ENCODE assay signal across 8 mouse cellular contexts in the genomic region with DNA sequence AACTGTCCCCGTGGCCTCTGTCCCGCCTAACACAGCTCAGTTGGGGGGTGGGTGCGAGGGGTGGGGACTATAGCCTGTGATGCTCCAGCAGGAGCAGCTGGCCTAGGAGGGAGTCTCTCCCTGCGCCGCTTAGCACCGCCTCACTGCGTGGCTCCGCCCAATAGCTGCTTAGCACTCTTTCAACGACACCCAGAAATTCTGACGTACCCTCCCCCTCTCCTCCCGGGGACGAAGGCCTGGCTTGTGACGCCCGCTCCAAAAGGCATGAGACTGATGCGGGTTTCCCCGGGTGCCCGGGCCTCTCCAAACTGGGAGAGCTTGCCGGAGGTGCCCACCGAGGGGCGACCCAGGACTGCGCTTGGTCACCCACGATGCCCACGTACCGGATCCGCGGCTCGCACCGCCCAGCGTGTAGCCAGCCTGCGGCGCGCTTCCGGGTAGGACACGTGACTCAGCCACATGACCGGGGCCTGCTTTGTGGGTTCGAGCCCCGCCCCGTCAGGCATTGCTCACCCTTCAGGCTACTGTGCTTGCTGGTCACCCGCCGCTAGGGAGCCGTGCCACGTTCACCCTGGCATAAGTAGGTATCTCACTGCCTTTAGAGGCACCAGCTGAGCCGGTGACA. TPM values are rescaled to one million over a fixed set of nuclear protein-coding genes. Genes with fewer than 3 reads are reported as not detected.
A peak's percentile ranks its signal among the peaks of the same experiment; 100 is the strongest.
DNase-seq lines count a peak whose midpoint lies in the region; ATAC-seq and TF ChIP-seq lines count a peak whose summit lies in the region.

A gene (minus strand): TSS at position 448 of the 625 bp plus-strand sequence.

- ATAC-seq in embryonic facial prominence, embryonic 14.5 days (ENCODE audit: low read depth) = peak; percentile 99
- ATAC-seq in limb, embryonic 14.5 days (ENCODE audit: low FRiP score, low read depth) = peak; percentile 97
- ATAC-seq in midbrain, postnatal 0 days (ENCODE audit: low FRiP score) = peak; percentile 97

- no peaks in the 10 kb centered on the region for H3K27me3 ChIP-seq in embryonic facial prominence, embryonic 14.5 days (replicated peaks; ENCODE audit: control insufficient read depth, insufficient read depth, low read length)
- H3K27me3 ChIP-seq in limb, embryonic 14.5 days (ENCODE audit: control insufficient read depth, insufficient read depth, low read length) = no peaks in the 10 kb centered on the region
- H3K27me3 ChIP-seq in midbrain, postnatal 0 days (ENCODE audit: insufficient read depth, low read length) = no peaks in the 10 kb centered on the region

- peak within 1 kb of the TSS; percentile 81 for H3K4me2 ChIP-seq in embryonic facial prominence, embryonic 14.5 days (ENCODE audit: low read depth, low read length)
- peak within 1 kb of the TSS; percentile 69 for H3K4me2 ChIP-seq in limb, embryonic 14.5 days (replicated peaks; ENCODE audit: low read depth, low read length, severe bottlenecking)
- peak within 1 kb of the TSS; percentile 52 for H3K4me2 ChIP-seq in midbrain, postnatal 0 days (ENCODE audit: low read depth, low read length, poor library complexity, severe bottlenecking)

- 0 out of 2 replicates have a peak, but pooled peaks have one; percentile 59 for TF ChIP-seq POLR2A in limb, embryonic 14.5 days (IDR thresholded peaks at IDR 0.05; ENCODE audit: borderline replicate concordance, extremely low read depth, insufficient read depth, insufficient read length)

- under 1% methylated on average over 30 of the region's 43 CpGs for WGBS in embryonic facial prominence, embryonic 14.5 days
- WGBS in limb, embryonic 14.5 days = under 1% methylated on average over 41 of the region's 43 CpGs
- WGBS in midbrain, postnatal 0 days = under 1% methylated on average over 43 of the region's 43 CpGs

- H3K27ac ChIP-seq in embryonic facial prominence, embryonic 14.5 days (replicated peaks; ENCODE audit: low read depth, low read length) = peak within 1 kb of the TSS; percentile 85
- H3K27ac ChIP-seq in limb, embryonic 14.5 days (replicated peaks; ENCODE audit: low read depth, low read length) = peak within 1 kb of the TSS; percentile 76
- H3K27ac ChIP-seq in midbrain, postnatal 0 days (ENCODE audit: low read depth, low read length) = peak within 1 kb of the TSS; percentile 65

- peak within 1 kb of the TSS; percentile 78 for H3K9ac ChIP-seq in embryonic facial prominence, embryonic 14.5 days (ENCODE audit: low read depth, low read length)
- H3K9ac ChIP-seq in limb, embryonic 14.5 days (ENCODE audit: low read depth, low read length, severe bottlenecking) = peak within 1 kb of the TSS; percentile 54
- peak within 1 kb of the TSS; percentile 54 for H3K9ac ChIP-seq in midbrain, postnatal 0 days (replicated peaks; ENCODE audit: low read length, poor library complexity, severe bottlenecking)

- peak within 1 kb of the TSS; percentile 68 for H3K4me3 ChIP-seq in embryonic facial prominence, embryonic 14.5 days (ENCODE audit: low read depth, low read length)
- H3K4me3 ChIP-seq in limb, embryonic 14.5 days (replicated peaks; ENCODE audit: low read length) = peak within 1 kb of the TSS; percentile 54
- peak within 1 kb of the TSS; percentile 47 for H3K4me3 ChIP-seq in midbrain, postnatal 0 days (ENCODE audit: low read depth, low read length)

- peak; percentile 97 for DNase-seq in 3T3-L1 (ENCODE audit: low read depth, low spot score)
- peak; percentile 75 for DNase-seq in adrenal gland, postnatal 4 days (ENCODE audit: low spot score in 2 of 2)
- peak; percentile 97 for DNase-seq in embryonic facial prominence, embryonic 14.5 days (ENCODE audit: low spot score)
- peak; percentile 86 for DNase-seq in heart, adult 8-10 months (ENCODE audit: low spot score)
- DNase-seq in kidney, adult 9 months = peak; percentile 87
- peak; percentile 96 for DNase-seq in limb, embryonic 14.5 days (ENCODE audit: low spot score)
- DNase-seq in midbrain, postnatal 0 days (ENCODE audit: low spot score) = peak; percentile 93
- peak; percentile 70 to 74 for DNase-seq in spleen, postnatal 14 days (ENCODE audit: low spot score in 2 of 2)

- H3K9me3 ChIP-seq in embryonic facial prominence, embryonic 14.5 days (ENCODE audit: control insufficient read depth, low read length) = no peaks in the 10 kb centered on the region
- H3K9me3 ChIP-seq in limb, embryonic 14.5 days (ENCODE audit: control insufficient read depth, low read length) = no peaks in the 10 kb centered on the region
- no peaks in the 10 kb centered on the region for H3K9me3 ChIP-seq in midbrain, postnatal 0 days (ENCODE audit: low read length)

- TF ChIP-seq CTCF in midbrain, postnatal 0 days (IDR thresholded peaks at IDR 0.05) = peak; percentile 26

- no peaks in the 10 kb centered on the region for H3K4me1 ChIP-seq in embryonic facial prominence, embryonic 14.5 days (ENCODE audit: control insufficient read depth, insufficient read depth, low read length)
- H3K4me1 ChIP-seq in limb, embryonic 14.5 days (ENCODE audit: control insufficient read depth, insufficient read depth, low read length) = peaks cover 5% of the 10 kb centered on the region; the same call in 1 of the 2 replicates
- 0 out of 2 replicates have a peak, but pooled peaks cover 3% of the 10 kb centered on the region for H3K4me1 ChIP-seq in midbrain, postnatal 0 days (ENCODE audit: insufficient read depth, low read length)

- no peaks in the 10 kb centered on the region for H3K36me3 ChIP-seq in embryonic facial prominence, embryonic 14.5 days (ENCODE audit: control insufficient read depth, insufficient read depth, low read length)
- H3K36me3 ChIP-seq in limb, embryonic 14.5 days (ENCODE audit: control insufficient read depth, insufficient read depth, low read length) = no peaks in the 10 kb centered on the region
- no peaks in the 10 kb centered on the region for H3K36me3 ChIP-seq in midbrain, postnatal 0 days (ENCODE audit: insufficient read depth, low read length)

RNA-seq across cellular contexts. Expression of the gene that starts here (rescaled TPM):
- total RNA-seq in adrenal gland, postnatal 4 days (2021) = 10 to 100 TPM; 27.4 to 28.0 TPM
- polyA plus RNA-seq in embryonic facial prominence, embryonic 14.5 days (2014; fragmentation: Nextera tagmentation; extraction: Ambion mirVana) = 10.7 and 14.5 TPM in 2 replicates
- 1 to 10 TPM; 1.1 to 2.7 (median 1.7) TPM for total RNA-seq in heart, adult 8-10 months (2022)
- polyA plus RNA-seq in limb, embryonic 14.5 days (2012; rRNA removed) = 20.9 and 25.5 TPM in 2 replicates
- polyA plus RNA-seq in limb, embryonic 14.5 days (2014; fragmentation: Nextera tagmentation; extraction: Ambion mirVana) = 12.0 and 12.9 TPM in 2 replicates
- 11.0 and 19.7 TPM in 2 replicates for total RNA-seq in midbrain, postnatal 0 days (2014; rRNA removed)
- 11.5 and 11.7 TPM in 2 replicates for polyA plus RNA-seq in midbrain, postnatal 0 days (2015; fragmentation: Nextera tagmentation; extraction: Ambion mirVana)

Comparison
In these comparisons a context has a peak if more than half of its experiments do, and no peak if none do; other contexts are left out.
1. Peak in every context shown above with its lines: DNase-seq, ATAC-seq, H3K4me3 ChIP-seq and H3K27ac ChIP-seq.